Mouse (Mus musculus) kidney, embryonic 14.5 days (tissue): Measurements from ENCODE around the gene Orm2. TPM values are rescaled to one million over a fixed set of nuclear protein-coding genes. Genes with fewer than 3 reads are reported as not detected.

ENCODE experiments used
- ATAC-seq: fragments of 200-750 bp; cut with Nextera tagmentation; 2 replicates; pipeline ENCODE4 v1.8.0; 2017; ENCODE audit warnings: moderate number of reproducible peaks, mild to moderate bottlenecking, moderate TSS enrichment, moderate library complexity; ENCODE audit not compliant: low FRiP score, low TSS enrichment
- H3K27ac ChIP-seq: fragments of 300-500 bp; sonication (generic); 2 replicates; pipeline ENCODE4 v1.5.1; 2014; ENCODE audit warnings: low read depth, mild to moderate bottlenecking, low read length, moderate library complexity, mixed read lengths
- H3K27me3 ChIP-seq: fragments of 300-500 bp; sonication (generic); 2 replicates; pipeline ENCODE4 v1.6.1; 2014; ENCODE audit warnings: mild to moderate bottlenecking, low read length; ENCODE audit not compliant: control insufficient read depth, insufficient read depth
- H3K36me3 ChIP-seq: fragments of 300-500 bp; sonication (generic); 2 replicates; pipeline ENCODE4 v1.6.1; 2014; ENCODE audit warnings: low read length, mixed read lengths; ENCODE audit not compliant: control insufficient read depth, insufficient read depth
- H3K4me1 ChIP-seq: fragments of 300-500 bp; sonication (generic); 2 replicates; pipeline ENCODE4 v1.6.1; 2014; ENCODE audit warnings: low read length, mixed read lengths; ENCODE audit not compliant: control insufficient read depth, insufficient read depth
- H3K4me2 ChIP-seq: fragments of 300-500 bp; sonication (generic); replicated peaks from 2 replicates; pipeline ENCODE4 v1.6.1; 2014; ENCODE audit warnings: low read depth, mild to moderate bottlenecking, low read length
- H3K4me3 ChIP-seq: fragments of 300-500 bp; sonication (generic); 2 replicates; pipeline ENCODE4 v1.5.1; 2014; ENCODE audit warnings: mild to moderate bottlenecking, low read length
- H3K9ac ChIP-seq: fragments of 300-500 bp; sonication (generic); 2 replicates; pipeline ENCODE4 v1.6.1; 2014; ENCODE audit warnings: low read depth, mild to moderate bottlenecking, low read length, moderate library complexity
- H3K9me3 ChIP-seq: fragments of 300-500 bp; sonication (generic); 2 replicates; pipeline ENCODE4 v1.6.1; 2016; ENCODE audit warnings: low read length; ENCODE audit not compliant: control insufficient read depth
- WGBS: fragments of 180-500 bp; shearing (Covaris S2); extraction: QIAGEN DNeasy Blood & Tissue Kit; methylation state at CpG from one replicate; pipeline ENCODE4 v1.1.7; 2014; 5-methylcytosine and 5-hydroxymethylcytosine counted together
- polyA plus RNA-seq: library from polyadenylated mRNA; unstranded; fragments of >200 nt; fragmentation: Nextera tagmentation; extraction: Ambion mirVana; gene quantifications from 2 replicates; pipeline ENCODE4 v1.2.1, GENCODE M21; 2014

Gene Orm2
- polyA plus RNA-seq, 1 experiment from 2014 or later: not detected

DNA sequence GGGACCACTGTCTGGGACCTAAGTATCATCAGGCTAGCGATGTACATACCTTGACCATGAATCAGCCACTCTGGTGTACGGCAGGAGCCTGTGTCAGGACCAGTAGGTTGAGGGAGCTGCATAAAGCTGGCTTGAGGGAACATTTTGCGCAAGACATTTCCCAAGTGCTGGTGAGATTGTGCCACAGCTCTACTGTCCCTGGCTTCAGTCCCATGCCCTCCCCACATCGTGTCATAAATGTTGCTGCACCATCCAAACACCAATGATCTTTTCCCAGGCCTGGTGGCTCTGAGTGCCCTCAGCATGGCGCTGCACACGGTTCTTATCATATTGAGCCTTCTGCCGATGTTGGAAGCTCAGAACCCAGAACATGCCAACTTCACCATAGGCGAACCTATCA is 18.0 kb upstream of the Orm2 start, which contains the start of gene Orm1:
Gene Orm1 (plus strand): TSS at position 266 of the 400 bp plus-strand sequence.
- Histone ChIP-seq H3K4me2 (no peak within 1 kb of the TSS), H3K4me1 (no peaks in the 10 kb centered on the region), H3K4me3 (no peak within 1 kb of the TSS), H3K36me3 (no peaks in the 10 kb centered on the region), H3K9ac (no peak within 1 kb of the TSS), H3K9me3 (no peaks in the 10 kb centered on the region), H3K27ac (no peak within 1 kb of the TSS), H3K27me3 (no peaks in the 10 kb centered on the region)
- no peak for ATAC-seq
- 88% methylated on average over 8 of the region's 8 CpGs for WGBS

DNA sequence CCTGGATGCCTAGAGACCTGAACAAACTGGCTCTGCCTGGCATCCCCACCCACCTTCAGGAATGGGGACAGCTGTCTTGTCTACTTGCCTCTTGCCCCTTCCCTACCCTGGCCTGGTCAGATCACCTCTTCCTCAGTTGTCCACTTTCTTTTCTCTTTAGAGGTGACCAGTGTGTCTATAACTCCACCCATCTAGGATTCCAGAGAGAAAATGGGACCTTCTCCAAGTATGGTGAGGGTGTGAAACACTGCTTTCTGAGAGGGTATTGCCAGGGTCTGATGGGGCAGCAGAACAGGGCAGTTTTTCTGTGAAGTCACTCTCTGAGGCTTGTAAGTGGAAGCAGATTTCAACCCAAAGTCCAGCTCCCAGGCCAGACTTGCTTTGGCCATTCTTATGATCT is 17.0 kb upstream of the Orm2 start:
- Histone ChIP-seq H3K9ac (no peak overlapping the region), H3K4me2 (no peak overlapping the region), H3K36me3 (no peaks in the 10 kb centered on the region), H3K4me3 (no peak overlapping the region), H3K27ac (no peak overlapping the region), H3K9me3 (no peaks in the 10 kb centered on the region), H3K27me3 (no peaks in the 10 kb centered on the region), H3K4me1 (no peaks in the 10 kb centered on the region)
- no peak for ATAC-seq

DNA sequence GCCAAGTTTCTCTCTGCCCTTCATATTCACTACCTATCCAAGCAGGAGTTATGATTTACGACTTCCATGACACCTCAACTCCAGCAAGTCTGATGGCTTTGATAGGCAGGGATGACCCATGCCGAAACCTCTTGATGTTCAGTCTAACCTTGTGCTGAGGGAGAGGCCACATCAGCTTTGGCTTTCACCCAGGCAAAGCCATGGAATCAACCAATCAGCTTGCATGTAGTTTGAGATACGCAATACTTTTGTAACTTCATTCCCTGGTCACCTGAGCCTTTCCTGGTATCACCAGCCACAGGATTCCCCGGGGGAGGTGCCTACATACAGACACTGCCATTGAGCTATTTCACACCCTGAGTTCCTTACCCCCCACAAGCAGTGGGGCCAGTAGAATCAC is 15.6 kb upstream of the Orm2 start:
- no peak for ATAC-seq
- Histone ChIP-seq H3K4me2 (no peak overlapping the region), H3K27me3 (no peaks in the 10 kb centered on the region), H3K9ac (no peak overlapping the region), H3K36me3 (no peaks in the 10 kb centered on the region), H3K9me3 (no peaks in the 10 kb centered on the region), H3K27ac (no peak overlapping the region), H3K4me1 (no peaks in the 10 kb centered on the region), H3K4me3 (no peak overlapping the region)
- WGBS: 83% methylated on average over 4 of the region's 4 CpGs

DNA sequence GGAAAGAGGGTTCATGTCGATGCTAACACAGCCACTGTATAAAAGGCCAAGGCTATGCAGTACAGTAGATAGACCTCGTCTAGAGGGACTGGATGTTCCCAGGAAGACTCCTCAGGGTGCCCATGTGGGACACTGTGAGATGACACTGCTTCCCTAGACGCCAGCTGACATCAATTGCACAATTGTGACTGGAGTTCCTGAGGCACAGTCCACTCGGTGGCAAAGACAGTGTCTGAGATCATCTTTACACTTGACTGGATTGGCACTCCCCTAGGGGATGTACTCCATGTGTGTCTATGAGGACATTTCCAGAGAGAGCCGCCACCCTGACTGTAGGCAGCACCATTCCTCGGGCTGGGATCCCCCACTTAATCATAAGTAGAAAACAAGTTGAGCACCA is 13.7 kb upstream of the Orm2 start:
- WGBS: 68% methylated on average over 6 of the region's 6 CpGs
- no peak overlapping the region for H3K4me3 ChIP-seq
- no peak for ATAC-seq

DNA sequence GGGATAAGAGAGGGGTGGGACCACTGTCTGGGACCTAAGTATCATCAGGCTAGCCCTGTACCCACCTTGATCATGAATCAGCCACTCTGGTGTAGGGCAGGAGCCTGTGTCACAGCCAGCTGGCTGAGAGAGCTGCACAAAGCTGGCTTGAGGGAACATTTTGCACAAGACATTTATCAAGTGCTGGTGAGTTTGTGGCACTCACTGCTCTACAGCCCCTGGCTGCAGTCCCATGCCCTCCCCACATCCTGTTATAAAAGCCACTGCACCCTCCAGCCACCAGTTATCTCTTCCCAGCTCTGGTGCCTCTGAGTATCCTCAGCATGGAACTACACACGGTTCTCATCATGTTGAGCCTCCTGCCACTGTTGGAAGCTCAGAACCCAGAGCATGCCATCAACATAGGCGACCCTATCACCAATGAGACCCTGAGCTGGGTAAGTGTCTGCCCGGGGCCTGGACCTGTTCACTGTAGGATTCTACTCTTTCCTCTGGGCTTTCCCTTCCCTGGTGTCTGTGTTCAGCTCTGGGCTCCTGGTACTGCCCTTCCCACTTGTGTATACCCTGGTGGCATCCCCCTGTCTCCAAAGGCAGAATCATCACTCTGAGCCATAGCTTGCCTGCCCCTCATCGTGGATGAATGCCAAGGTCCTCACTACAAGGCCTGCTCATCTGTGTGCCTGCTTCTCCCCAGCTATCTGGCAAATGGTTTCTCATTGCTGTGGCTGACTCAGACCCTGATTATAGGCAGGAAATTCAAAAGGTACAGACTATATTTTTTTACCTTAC is 6.2 kb upstream of the Orm2 start, which contains the start of gene Orm3:
Gene Orm3 (plus strand): TSS at position 286 of the 789 bp plus-strand sequence.
- Histone ChIP-seq H3K27me3 (no peaks in the 10 kb centered on the region), H3K36me3 (no peaks in the 10 kb centered on the region), H3K9me3 (no peaks in the 10 kb centered on the region), H3K9ac (no peak within 1 kb of the TSS), H3K4me3 (no peak within 1 kb of the TSS), H3K27ac (no peak within 1 kb of the TSS), H3K4me2 (no peak within 1 kb of the TSS), H3K4me1 (no peaks in the 10 kb centered on the region)
- 65% methylated on average over 4 of the region's 4 CpGs for WGBS
- ATAC-seq: no peak

More for the DNA sequence above, 13.7 kb upstream of the Orm2 start:
- H3K9ac ChIP-seq: no peak overlapping the region
- H3K4me1 ChIP-seq: no peaks in the 10 kb centered on the region
- H3K9me3 ChIP-seq: no peaks in the 10 kb centered on the region
- no peak overlapping the region for H3K27ac ChIP-seq
- H3K4me2 ChIP-seq: no peak overlapping the region
- H3K27me3 ChIP-seq: no peaks in the 10 kb centered on the region
- H3K36me3 ChIP-seq: no peaks in the 10 kb centered on the region

DNA sequence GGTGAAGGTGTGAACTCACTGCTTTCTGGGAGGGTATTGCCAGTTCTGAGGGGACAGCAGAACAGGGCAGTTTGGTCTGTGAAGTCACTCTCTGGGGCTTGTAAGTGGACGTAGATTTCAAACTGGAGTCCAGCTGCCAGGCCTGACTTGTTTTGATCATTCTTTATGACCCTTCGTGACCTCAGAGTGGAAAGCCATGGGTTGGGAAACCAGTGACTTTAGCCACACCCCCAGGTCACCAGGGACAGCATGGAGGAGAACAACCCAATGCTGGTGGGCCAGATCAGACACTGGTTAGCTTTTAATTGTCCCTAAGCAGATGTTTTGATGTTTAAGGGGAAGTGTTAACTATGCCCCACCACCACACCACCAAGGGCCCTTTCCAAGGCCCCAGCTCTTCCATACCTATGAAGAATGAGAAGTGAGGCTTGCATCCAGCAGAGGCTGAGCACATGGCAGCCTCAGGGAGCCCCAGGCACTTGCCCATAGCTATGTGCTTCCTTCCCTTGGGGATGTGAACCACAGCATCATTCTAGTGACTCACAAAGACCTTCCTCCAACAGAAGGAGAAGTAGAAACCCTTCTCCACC is 5.2 kb upstream of the Orm2 start:
- H3K27me3 ChIP-seq: no peaks in the 10 kb centered on the region
- ATAC-seq: no peak
- no peak overlapping the region for H3K9ac ChIP-seq
- 54% methylated on average over 2 of the region's 2 CpGs for WGBS
- H3K4me3 ChIP-seq: no peak overlapping the region
- no peaks in the 10 kb centered on the region for H3K9me3 ChIP-seq
- H3K4me2 ChIP-seq: no peak overlapping the region
- no peak overlapping the region for H3K27ac ChIP-seq
- H3K4me1 ChIP-seq: no peaks in the 10 kb centered on the region
- no peaks in the 10 kb centered on the region for H3K36me3 ChIP-seq

DNA sequence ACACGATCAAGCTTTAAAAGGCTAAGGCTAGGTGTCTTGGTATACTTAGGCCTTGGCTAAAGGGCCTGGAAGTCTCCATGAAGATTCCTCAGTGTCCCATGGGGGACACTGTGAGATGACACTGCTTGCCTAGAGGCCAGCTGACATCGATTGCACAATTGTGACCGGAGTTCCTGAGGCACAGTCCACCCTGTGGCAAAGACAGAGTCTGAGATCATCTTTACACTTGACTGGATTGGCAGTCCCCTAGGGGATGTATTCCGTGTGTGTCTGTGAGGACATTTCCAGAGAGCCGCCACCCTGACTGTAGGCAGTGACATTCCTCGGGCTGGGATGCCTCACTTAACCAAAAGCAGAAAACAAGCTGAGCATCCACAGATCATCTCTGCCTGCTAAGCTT is 2.4 kb upstream of the Orm2 start:
- H3K4me3 ChIP-seq: no peak overlapping the region
- no peaks in the 10 kb centered on the region for H3K36me3 ChIP-seq
- no peaks in the 10 kb centered on the region for H3K4me1 ChIP-seq
- H3K9ac ChIP-seq: no peak overlapping the region
- no peak overlapping the region for H3K4me2 ChIP-seq
- H3K27me3 ChIP-seq: no peaks in the 10 kb centered on the region
- H3K27ac ChIP-seq: no peak overlapping the region
- ATAC-seq: no peak
- no peaks in the 10 kb centered on the region for H3K9me3 ChIP-seq
- WGBS: 74% methylated on average over 6 of the region's 6 CpGs

DNA sequence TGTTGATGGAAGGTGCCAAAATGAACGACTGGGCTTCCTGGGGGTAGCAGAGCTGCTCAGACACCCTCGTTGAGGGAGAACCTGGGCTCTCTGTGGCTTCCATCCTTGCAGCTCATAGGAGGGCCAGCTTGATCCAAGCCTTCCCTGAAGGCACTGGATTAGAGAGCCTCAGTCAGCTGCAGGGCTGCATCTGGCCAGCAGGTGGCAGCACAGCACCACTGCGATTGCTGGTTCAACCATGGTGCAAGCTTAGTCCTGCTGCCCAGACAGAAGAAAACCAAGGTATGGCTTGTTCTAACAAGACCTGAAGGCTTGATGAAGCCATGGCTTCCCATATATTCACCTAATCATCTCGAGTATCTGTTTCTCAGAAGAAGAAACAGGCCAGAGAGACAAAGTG is 6.3 kb downstream of the Orm2 start:
- H3K9ac ChIP-seq: no peak overlapping the region
- no peak overlapping the region for H3K27ac ChIP-seq
- no peaks in the 10 kb centered on the region for H3K9me3 ChIP-seq
- H3K4me3 ChIP-seq: no peak overlapping the region
- peaks cover 36% of the 10 kb centered on the region; the same call in 1 of the 2 replicates for H3K36me3 ChIP-seq
- H3K4me1 ChIP-seq: no peaks in the 10 kb centered on the region
- peak; percentile 11; the same call in 1 of the 2 replicates for ATAC-seq
- no peak overlapping the region for H3K4me2 ChIP-seq
- WGBS: 30% methylated on average over 4 of the region's 4 CpGs
- H3K27me3 ChIP-seq: no peaks in the 10 kb centered on the region

DNA sequence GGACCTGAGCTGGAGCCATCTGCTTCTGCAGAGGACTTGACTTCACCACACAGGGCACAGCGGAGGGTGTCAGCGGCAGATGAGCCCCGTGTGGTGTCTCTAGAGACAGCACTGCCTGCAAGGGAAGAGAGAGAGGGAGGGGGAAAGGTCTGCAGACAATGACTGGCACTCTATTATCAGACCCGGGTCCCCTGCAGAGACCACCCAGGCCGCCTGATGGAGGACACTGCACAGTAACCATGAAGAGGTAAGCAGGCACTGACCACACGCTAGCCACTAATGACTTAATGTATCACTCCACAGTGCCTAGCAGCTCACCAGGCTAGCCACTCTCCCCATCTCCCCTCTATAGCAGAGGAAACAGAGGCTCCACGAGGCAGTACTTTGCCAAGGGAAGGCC is 8.6 kb downstream of the Orm2 start:
- H3K27ac ChIP-seq: no peak overlapping the region
- 66% methylated on average over 7 of the region's 7 CpGs for WGBS
- no peak overlapping the region for H3K9ac ChIP-seq
- no peak for ATAC-seq
- no peaks in the 10 kb centered on the region for H3K4me1 ChIP-seq
- peaks cover 45% of the 10 kb centered on the region; the same call in 1 of the 2 replicates for H3K36me3 ChIP-seq
- H3K4me2 ChIP-seq: no peak overlapping the region
- no peaks in the 10 kb centered on the region for H3K9me3 ChIP-seq
- no peaks in the 10 kb centered on the region for H3K27me3 ChIP-seq
- H3K4me3 ChIP-seq: no peak overlapping the region
